Comparison of ENCODE assay signal across 9 mouse cellular contexts in the genomic region with DNA sequence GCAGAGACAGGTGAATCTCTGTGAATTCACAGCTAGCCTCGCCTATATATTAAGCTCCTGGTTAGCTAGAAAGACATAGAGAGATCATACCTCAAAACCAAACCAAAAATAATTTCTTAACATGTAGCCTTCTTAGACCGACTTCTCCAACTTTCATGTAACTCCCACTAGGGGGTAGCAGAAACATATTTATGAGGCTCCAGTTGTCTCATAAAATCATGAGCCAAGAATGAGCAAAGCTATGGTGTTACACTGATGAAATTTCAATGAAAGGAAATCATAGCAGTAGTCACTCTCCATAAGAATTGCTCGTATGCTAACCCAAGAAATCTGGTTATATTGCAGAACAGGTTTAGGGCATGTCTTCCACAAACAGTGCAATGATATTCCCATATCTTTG.
DNase-seq lines count a peak whose midpoint lies in the region; ATAC-seq and TF ChIP-seq lines count a peak whose summit lies in the region.
"Had no signal": no experiment of that assay in that cellular context is flagged by ENCODE, and none has a peak within 500 bp of the region (broad histone marks: within the 10 kb centered on the region; RNA-seq: fewer than 3 reads in every experiment).

No protein-coding gene starts in this region.

- no peaks in the 10 kb centered on the region for H3K27me3 ChIP-seq in midbrain, embryonic 12.5 days
- H3K27me3 ChIP-seq: lung, embryonic 15.5 days had no signal

- no peaks in the 10 kb centered on the region for H3K9me3 ChIP-seq in midbrain, embryonic 12.5 days
- H3K9me3 ChIP-seq: lung, embryonic 15.5 days had no signal

- WGBS in midbrain, embryonic 12.5 days: 52% methylated on average over 3 of the region's 3 CpGs

- H3K27ac ChIP-seq in midbrain, embryonic 12.5 days (replicated peaks): no peak overlapping the region
- H3K27ac ChIP-seq: lung, embryonic 15.5 days had no signal

- no peaks in the 10 kb centered on the region for H3K36me3 ChIP-seq in midbrain, embryonic 12.5 days
- H3K36me3 ChIP-seq: lung, embryonic 15.5 days had no signal

- TF ChIP-seq POLR2A in brain, embryonic 14.5 days (IDR thresholded peaks at IDR 0.05; ENCODE audit: borderline replicate concordance, extremely low read depth, insufficient read depth, insufficient read length, poor library complexity, severe bottlenecking): no peak

- peak; percentile 28; the same call in 1 of the 2 replicates for TF ChIP-seq CTCF in brain, embryonic 14.5 days (IDR thresholded peaks at IDR 0.05; ENCODE audit: borderline replicate concordance, extremely low read depth, insufficient read depth, insufficient read length)

- peak; percentile 59 for DNase-seq in kidney, adult 9 months
- no peak for DNase-seq in kidney, postnatal 4 days
- DNase-seq in A20 (ENCODE audit: low read depth, low spot score): peak; percentile 2
- DNase-seq in brain, embryonic 14.5 days (ENCODE audit: low read depth): peak; percentile 88
- peak; percentile 37 for DNase-seq in forelimb bud, embryonic 11.5 days (ENCODE audit: low read depth, low spot score)
- DNase-seq in B cell, adult 2 months: no peak

- no peak overlapping the region for H3K4me3 ChIP-seq in midbrain, embryonic 12.5 days
- H3K4me3 ChIP-seq: lung, embryonic 15.5 days had no signal

- H3K4me1 ChIP-seq in midbrain, embryonic 12.5 days: no peaks in the 10 kb centered on the region
- H3K4me1 ChIP-seq: lung, embryonic 15.5 days had no signal

- no peak overlapping the region for H3K9ac ChIP-seq in midbrain, embryonic 12.5 days (replicated peaks)
- H3K9ac ChIP-seq: lung, embryonic 15.5 days had no signal

- peak; percentile 44; the same call in 1 of the 2 replicates for ATAC-seq in midbrain, embryonic 12.5 days (ENCODE audit: low FRiP score, low read depth)
- ATAC-seq in erythroblast, adult 5-6 weeks (replicated peaks; ENCODE audit: low FRiP score, poor library complexity, severe bottlenecking): no peak

- no peak overlapping the region for H3K4me2 ChIP-seq in midbrain, embryonic 12.5 days (replicated peaks)
- H3K4me2 ChIP-seq: lung, embryonic 15.5 days had no signal

Comparison
In these comparisons a context has a peak if more than half of its experiments do, and no peak if none do; other contexts are left out.
1. DNase-seq: peak in kidney, adult 9 months (single experiment), A20 (single experiment), brain, embryonic 14.5 days (single experiment) and forelimb bud, embryonic 11.5 days (single experiment); none in kidney, postnatal 4 days (0 of 2) and B cell, adult 2 months (0 of 2).